Mouse (Mus musculus) neural tube, embryonic 14.5 days (tissue): ENCODE measurements around the gene Srrd. TPM values are rescaled to one million over a fixed set of nuclear protein-coding genes. Genes with fewer than 3 reads are reported as not detected.

Experiments
- ATAC-seq: fragments of 200-750 bp; cut with Nextera tagmentation; 2 replicates; pipeline ENCODE4 v1.8.0; 2017; ENCODE audit warnings: low read depth, mild to moderate bottlenecking, moderate TSS enrichment, moderate library complexity
- H3K27ac ChIP-seq: fragments of 300-500 bp; sonication (generic); 2 replicates; pipeline ENCODE4 v1.5.1; 2014; ENCODE audit warnings: low read depth, mild to moderate bottlenecking, control low read depth, low read length, moderate library complexity, mixed read lengths
- H3K27me3 ChIP-seq: fragments of 300-500 bp; sonication (generic); 2 replicates; pipeline ENCODE4 v1.6.1; 2014; ENCODE audit warnings: low read length; ENCODE audit not compliant: control insufficient read depth, insufficient read depth
- H3K36me3 ChIP-seq: fragments of 300-500 bp; sonication (generic); 2 replicates; pipeline ENCODE4 v1.6.1; 2014; ENCODE audit warnings: low read length, mixed read lengths; ENCODE audit not compliant: control insufficient read depth, insufficient read depth
- H3K4me1 ChIP-seq: fragments of 300-500 bp; sonication (generic); 2 replicates; pipeline ENCODE4 v1.6.1; 2014; ENCODE audit warnings: low read length; ENCODE audit not compliant: control insufficient read depth, insufficient read depth
- H3K4me2 ChIP-seq: fragments of 300-500 bp; sonication (generic); 2 replicates; pipeline ENCODE4 v1.6.1; 2014; ENCODE audit warnings: mild to moderate bottlenecking, low read depth, low read length, control low read depth
- H3K4me3 ChIP-seq: fragments of 300-500 bp; sonication (generic); 2 replicates; pipeline ENCODE4 v1.5.1; 2014; ENCODE audit warnings: low read depth, low read length, control low read depth, mixed read lengths
- H3K9ac ChIP-seq: fragments of 300-500 bp; sonication (generic); replicated peaks from 2 replicates; pipeline ENCODE4 v1.6.1; 2014; ENCODE audit warnings: low read depth, mild to moderate bottlenecking, control low read depth, low read length, mixed read lengths
- H3K9me3 ChIP-seq: fragments of 300-500 bp; sonication (generic); 2 replicates; pipeline ENCODE4 v1.6.1; 2016; ENCODE audit warnings: low read length; ENCODE audit not compliant: control insufficient read depth
- WGBS: fragments of 180-500 bp; shearing (Covaris S2); extraction: QIAGEN DNeasy Blood & Tissue Kit; methylation state at CpG from one replicate; pipeline ENCODE4 v1.1.7; 2014; 5-methylcytosine and 5-hydroxymethylcytosine counted together
- polyA plus RNA-seq: library from polyadenylated mRNA; unstranded; fragments of >200 nt; fragmentation: Nextera tagmentation; extraction: Ambion mirVana; gene quantifications from 2 replicates; pipeline ENCODE4 v1.2.1, GENCODE M21; 2014

The Srrd gene
- polyA plus RNA-seq, 1 experiment from 2014 or later = 71.9 TPM

- ATAC-seq = no peak
Observed at GRCm38 (mm10) chr5:112291866-112292265, 51.0 kb downstream of the Srrd start.

GRCm38 (mm10) chr5:112290536-112290880 lies 52.3 kb downstream of the Srrd start:
- H3K4me3 ChIP-seq = no peak overlapping the region
- 70% methylated on average over 8 of the region's 8 CpGs for WGBS
- no peaks in the 10 kb centered on the region for H3K36me3 ChIP-seq

More at GRCm38 (mm10) chr5:112291866-112292265, 51.0 kb downstream of the Srrd start:
- Histone ChIP-seq H3K9me3 (no peaks in the 10 kb centered on the region), H3K4me1 (peaks cover 5% of the 10 kb centered on the region; the same call in 1 of the 2 replicates), H3K9ac (no peak overlapping the region), H3K27ac (no peak overlapping the region), H3K4me3 (no peak overlapping the region), H3K27me3 (no peaks in the 10 kb centered on the region), H3K36me3 (no peaks in the 10 kb centered on the region), H3K4me2 (no peak overlapping the region)
- 79% methylated on average over 5 of the region's 5 CpGs for WGBS

GRCm38 (mm10) chr5:112289819-112290535 lies 52.9 kb downstream of the Srrd start:
- H3K27ac ChIP-seq = no peak overlapping the region
- H3K9me3 ChIP-seq = no peaks in the 10 kb centered on the region
- ATAC-seq = no peak
- no peaks in the 10 kb centered on the region for H3K36me3 ChIP-seq
- H3K4me1 ChIP-seq = peaks cover 5% of the 10 kb centered on the region; the same call in 1 of the 2 replicates
- 79% methylated on average over 16 of the region's 16 CpGs for WGBS
- H3K27me3 ChIP-seq = no peaks in the 10 kb centered on the region
- H3K4me2 ChIP-seq = no peak overlapping the region
- H3K9ac ChIP-seq = no peak overlapping the region
- H3K4me3 ChIP-seq = no peak overlapping the region

More at GRCm38 (mm10) chr5:112290536-112290880, 52.3 kb downstream of the Srrd start:
- ATAC-seq = no peak
- Histone ChIP-seq H3K4me2 (no peak overlapping the region), H3K9me3 (no peaks in the 10 kb centered on the region), H3K9ac (no peak overlapping the region), H3K4me1 (peaks cover 5% of the 10 kb centered on the region; the same call in 1 of the 2 replicates), H3K27me3 (no peaks in the 10 kb centered on the region), H3K27ac (no peak overlapping the region)

- no peaks in the 10 kb centered on the region for H3K27me3 ChIP-seq
- H3K36me3 ChIP-seq = no peaks in the 10 kb centered on the region
- H3K27ac ChIP-seq = no peak overlapping the region
- no peaks in the 10 kb centered on the region for H3K9me3 ChIP-seq
- no peak for ATAC-seq
- H3K4me3 ChIP-seq = no peak overlapping the region
- no peak overlapping the region for H3K4me2 ChIP-seq
- no peak overlapping the region for H3K9ac ChIP-seq
- WGBS = 58% methylated on average over 8 of the region's 8 CpGs
- no peaks in the 10 kb centered on the region; the same call in 1 of the 2 replicates for H3K4me1 ChIP-seq
Observed at GRCm38 (mm10) chr5:112289236-112289635, 53.6 kb downstream of the Srrd start.

GRCm38 (mm10) chr5:112288193-112289141 lies 54.4 kb downstream of the Srrd start:
- no peaks in the 10 kb centered on the region for H3K27me3 ChIP-seq
- no peaks in the 10 kb centered on the region for H3K4me1 ChIP-seq
- no peak overlapping the region for H3K27ac ChIP-seq
- ATAC-seq = no peak
- no peak overlapping the region for H3K4me2 ChIP-seq
- 84% methylated on average over 9 of the region's 9 CpGs for WGBS
- no peak overlapping the region for H3K9ac ChIP-seq
- no peaks in the 10 kb centered on the region for H3K36me3 ChIP-seq
- H3K4me3 ChIP-seq = no peak overlapping the region
- no peaks in the 10 kb centered on the region for H3K9me3 ChIP-seq

- no peak overlapping the region for H3K4me2 ChIP-seq
Observed at GRCm38 (mm10) chr5:112287652-112288051, 55.2 kb downstream of the Srrd start.

More at GRCm38 (mm10) chr5:112287652-112288051, 55.2 kb downstream of the Srrd start:
- Histone ChIP-seq H3K4me1 (no peaks in the 10 kb centered on the region), H3K27me3 (no peaks in the 10 kb centered on the region), H3K36me3 (no peaks in the 10 kb centered on the region), H3K4me3 (no peak overlapping the region), H3K9ac (no peak overlapping the region), H3K27ac (no peak overlapping the region), H3K9me3 (no peaks in the 10 kb centered on the region)
- WGBS = 95% methylated on average over 2 of the region's 2 CpGs
- ATAC-seq = no peak

Other genes starting within 250 kb of the Srrd start
- 0.79 and 2.7 TPM in 2 replicates for gene Cryba4, start 90.5 kb downstream of the Srrd start, polyA plus RNA-seq
- 3.4 and 4.5 TPM in 2 replicates for gene Crybb1, start 87.2 kb downstream of the Srrd start, polyA plus RNA-seq
- gene Tpst2, start 66.3 kb downstream of the Srrd start, polyA plus RNA-seq = 27.1 and 28.1 TPM in 2 replicates
- 19.6 and 24.7 TPM in 2 replicates for gene Tfip11, start 16.7 kb downstream of the Srrd start, polyA plus RNA-seq
- gene Hps4, start within 50 bp of the Srrd start, polyA plus RNA-seq = 37.5 and 42.9 TPM in 2 replicates
- 0.12 and 0.44 TPM in 2 replicates for gene Gm6583, start 13.0 kb upstream of the Srrd start, polyA plus RNA-seq
- gene Asphd2, start 51.8 kb upstream of the Srrd start, polyA plus RNA-seq = 49.5 and 58.7 TPM in 2 replicates
- 0.37 and 0.71 TPM in 2 replicates for gene Gm6588, start 106.4 kb upstream of the Srrd start, polyA plus RNA-seq
- gene Sez6l, start 234.1 kb upstream of the Srrd start, polyA plus RNA-seq = 27.6 and 30.4 TPM in 2 replicates